Mouse (Mus musculus): ENCODE results near the gene Anapc11. TPM values are rescaled to one million over a fixed set of nuclear protein-coding genes. Genes with fewer than 3 reads are reported as not detected.

Gene Anapc11
- polyA plus RNA-seq (2014; fragmentation: Nextera tagmentation; extraction: Ambion mirVana), result 178 and 204 TPM in 2 replicates

GRCm38 (mm10) chr11:120598283-120598989, at the start of gene Anapc11, which contains the start of gene Alyref:
Gene Anapc11, plus strand, starts transcription at chr11:120598421.
Gene Alyref, minus strand, starts transcription at chr11:120598365.
- Histone ChIP-seq H3K27ac (ENCODE audit: low read depth, low read length) (peak within 1 kb of the TSS; percentile 77), H3K27me3 (ENCODE audit: control insufficient read depth, insufficient read depth, low read length) (no peaks in the 10 kb centered on the region), H3K4me3 (ENCODE audit: low read depth, low read length) (peak within 1 kb of the TSS; percentile 100), H3K36me3 (ENCODE audit: control insufficient read depth, insufficient read depth, low read length) (peaks cover 28% of the 10 kb centered on the region), H3K9me3 (ENCODE audit: control insufficient read depth, low read length) (no peaks in the 10 kb centered on the region), H3K4me2 (peak within 1 kb of the TSS; percentile 96), H3K4me1 (ENCODE audit: control insufficient read depth, insufficient read depth, low read length) (peaks cover 15% of the 10 kb centered on the region), H3K9ac (ENCODE audit: low read length) (peak within 1 kb of the TSS; percentile 99)
- DNase-seq (ENCODE audit: low spot score, missing footprints) (peak; percentile 99), ATAC-seq (ENCODE audit: low FRiP score) (peak; percentile 98)
- under 1% methylated on average over 87 of the region's 88 CpGs for WGBS

- ATAC-seq (ENCODE audit: low FRiP score) (no peak), DNase-seq (ENCODE audit: low spot score, missing footprints) (peak; percentile 87)
- peak overlapping the region; percentile 77 for H3K27ac ChIP-seq (ENCODE audit: low read depth, low read length)
- whole genome bisulfite sequencing, result 37% methylated on average over 7 of the region's 7 CpGs
- no peaks in the 10 kb centered on the region for H3K27me3 ChIP-seq (ENCODE audit: control insufficient read depth, insufficient read depth, low read length)
- peaks cover 16% of the 10 kb centered on the region for H3K4me1 ChIP-seq (ENCODE audit: control insufficient read depth, insufficient read depth, low read length)
- no peaks in the 10 kb centered on the region for H3K9me3 ChIP-seq (ENCODE audit: control insufficient read depth, low read length)
- H3K36me3 ChIP-seq (ENCODE audit: control insufficient read depth, insufficient read depth, low read length), result peaks cover 4% of the 10 kb centered on the region
- peak overlapping the region; percentile 94 for H3K9ac ChIP-seq (ENCODE audit: low read length)
- peak overlapping the region; percentile 90 for H3K4me2 ChIP-seq
- peak overlapping the region; percentile 98 for H3K4me3 ChIP-seq (ENCODE audit: low read depth, low read length)
Observed at GRCm38 (mm10) chr11:120548786-120549167, 49.4 kb upstream of the Anapc11 start.

- DNase-seq (ENCODE audit: low spot score, missing footprints) (peak; percentile 99), ATAC-seq (ENCODE audit: low FRiP score) (peak; percentile 91)
- peak within 1 kb of the TSS; percentile 98 for H3K4me3 ChIP-seq (ENCODE audit: low read depth, low read length)
- no peaks in the 10 kb centered on the region for H3K9me3 ChIP-seq (ENCODE audit: control insufficient read depth, low read length)
- H3K27ac ChIP-seq (ENCODE audit: low read depth, low read length), result peak within 1 kb of the TSS; percentile 77
- no peaks in the 10 kb centered on the region for H3K27me3 ChIP-seq (ENCODE audit: control insufficient read depth, insufficient read depth, low read length)
- WGBS, result 1% methylated on average over 84 of the region's 87 CpGs
- H3K4me2 ChIP-seq, result peak within 1 kb of the TSS; percentile 90
- no peaks in the 10 kb centered on the region; the same call in none of the 2 replicates for H3K36me3 ChIP-seq (ENCODE audit: control insufficient read depth, insufficient read depth, low read length)
- H3K4me1 ChIP-seq (ENCODE audit: control insufficient read depth, insufficient read depth, low read length), result peaks cover 16% of the 10 kb centered on the region
- peak within 1 kb of the TSS; percentile 94 for H3K9ac ChIP-seq (ENCODE audit: low read length)
Observed at GRCm38 (mm10) chr11:120549168-120549945, 48.9 kb upstream of the Anapc11 start, which contains the start of gene Mcrip1. Gene Mcrip1, minus strand, starts transcription at chr11:120549727.

DNA sequence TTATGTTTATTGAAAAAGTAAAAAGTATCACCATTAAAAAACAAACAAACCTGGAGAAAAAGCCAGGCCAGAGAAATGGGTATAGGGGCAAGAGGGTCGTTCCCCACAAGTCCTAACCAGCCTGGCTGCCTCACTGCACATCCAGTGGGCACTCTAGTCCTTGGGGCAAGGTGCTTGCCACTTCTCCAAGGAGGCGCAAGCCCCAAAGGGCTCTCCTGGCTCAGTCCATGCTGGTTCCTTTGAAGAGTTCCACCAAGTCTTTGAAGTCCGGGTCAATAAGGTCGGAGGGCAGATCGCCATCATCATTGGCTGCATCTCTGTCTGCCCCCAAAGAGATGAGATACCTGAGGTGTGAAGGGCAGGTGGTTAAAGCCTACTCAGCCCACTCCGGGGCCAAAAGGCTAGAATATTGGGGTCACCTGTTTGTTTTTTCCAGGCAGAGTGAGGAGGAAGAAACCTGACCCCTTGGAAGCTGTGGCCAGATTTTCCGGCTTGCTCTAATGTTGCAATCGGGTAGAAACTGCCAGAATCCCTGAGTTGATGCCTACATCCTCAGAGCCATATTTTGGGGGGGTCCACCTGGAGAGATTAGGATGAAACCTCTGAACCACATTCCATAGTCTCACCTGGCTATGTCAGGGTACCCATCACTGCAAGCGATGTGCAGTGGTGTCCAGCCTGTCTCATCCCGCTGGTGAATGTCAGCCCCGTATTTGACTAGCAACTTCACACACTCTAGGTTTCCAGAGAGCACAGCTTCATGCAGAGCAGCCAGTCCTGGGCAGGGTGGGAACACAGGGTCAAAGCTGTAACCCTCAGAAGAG, 48.0 kb upstream of the Anapc11 start:
- 78% methylated on average over 11 of the region's 11 CpGs for WGBS
- peak overlapping the region; percentile 90 for H3K4me2 ChIP-seq
- DNase-seq (ENCODE audit: low spot score, missing footprints), result no peak

DNA sequence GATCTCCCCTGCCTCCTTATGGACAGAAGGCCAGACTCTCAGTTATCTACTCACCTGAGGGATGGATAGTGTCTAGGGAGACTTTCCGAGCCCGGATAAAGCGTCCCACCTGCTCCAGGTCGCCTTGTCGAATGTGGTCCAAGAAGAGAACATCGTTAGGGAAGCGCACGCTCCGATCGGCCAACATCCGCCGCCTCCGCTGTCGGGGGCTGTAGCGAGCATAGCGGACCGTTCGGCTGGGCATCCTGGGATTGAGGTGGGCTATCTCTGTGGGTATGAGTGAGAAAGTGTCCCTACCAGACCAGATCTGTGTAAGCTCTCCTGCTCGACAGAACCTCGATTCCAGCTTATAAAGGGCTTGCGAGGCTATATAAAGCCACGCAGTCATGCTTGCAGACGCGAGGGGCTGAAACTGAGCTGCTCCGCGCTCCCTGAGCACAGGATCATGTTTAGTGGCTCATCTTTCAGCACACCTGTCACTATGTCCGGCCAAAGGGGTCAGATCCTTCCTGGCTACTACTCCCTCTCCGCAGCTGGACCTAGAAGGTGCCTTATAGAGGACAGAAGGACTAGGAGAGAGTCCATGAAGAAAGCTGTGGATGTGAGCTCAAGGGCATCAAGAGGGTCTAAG, 47.3 kb upstream of the Anapc11 start, which contains the start of gene Ppp1r27:
TSS of gene Ppp1r27 (minus strand) at position 323 of the 631 bp plus-strand sequence.
- ATAC-seq (ENCODE audit: low FRiP score) (no peak), DNase-seq (ENCODE audit: low spot score, missing footprints) (no peak)
- Histone ChIP-seq H3K27ac (ENCODE audit: low read depth, low read length) (no peak within 1 kb of the TSS), H3K4me1 (ENCODE audit: control insufficient read depth, insufficient read depth, low read length) (peaks cover 16% of the 10 kb centered on the region), H3K4me3 (ENCODE audit: low read depth, low read length) (peak within 1 kb of the TSS; percentile 98), H3K36me3 (ENCODE audit: control insufficient read depth, insufficient read depth, low read length) (no peaks in the 10 kb centered on the region), H3K9ac (ENCODE audit: low read length) (peak within 1 kb of the TSS; percentile 94), H3K27me3 (ENCODE audit: control insufficient read depth, insufficient read depth, low read length) (no peaks in the 10 kb centered on the region), H3K9me3 (ENCODE audit: control insufficient read depth, low read length) (no peaks in the 10 kb centered on the region), H3K4me2 (peak within 1 kb of the TSS; percentile 90)
- 94% methylated on average over 28 of the region's 28 CpGs for WGBS

More for the DNA sequence above, 48.0 kb upstream of the Anapc11 start:
- Histone ChIP-seq H3K27me3 (ENCODE audit: control insufficient read depth, insufficient read depth, low read length) (no peaks in the 10 kb centered on the region), H3K27ac (ENCODE audit: low read depth, low read length) (no peak overlapping the region), H3K9me3 (ENCODE audit: control insufficient read depth, low read length) (no peaks in the 10 kb centered on the region), H3K9ac (ENCODE audit: low read length) (peak overlapping the region; percentile 94), H3K4me3 (ENCODE audit: low read depth, low read length) (peak overlapping the region; percentile 98), H3K36me3 (ENCODE audit: control insufficient read depth, insufficient read depth, low read length) (no peaks in the 10 kb centered on the region), H3K4me1 (ENCODE audit: control insufficient read depth, insufficient read depth, low read length) (peaks cover 16% of the 10 kb centered on the region)
- 0 out of 2 replicates have a peak, but pooled peaks have one; percentile 31 for ATAC-seq (ENCODE audit: low FRiP score)

DNA sequence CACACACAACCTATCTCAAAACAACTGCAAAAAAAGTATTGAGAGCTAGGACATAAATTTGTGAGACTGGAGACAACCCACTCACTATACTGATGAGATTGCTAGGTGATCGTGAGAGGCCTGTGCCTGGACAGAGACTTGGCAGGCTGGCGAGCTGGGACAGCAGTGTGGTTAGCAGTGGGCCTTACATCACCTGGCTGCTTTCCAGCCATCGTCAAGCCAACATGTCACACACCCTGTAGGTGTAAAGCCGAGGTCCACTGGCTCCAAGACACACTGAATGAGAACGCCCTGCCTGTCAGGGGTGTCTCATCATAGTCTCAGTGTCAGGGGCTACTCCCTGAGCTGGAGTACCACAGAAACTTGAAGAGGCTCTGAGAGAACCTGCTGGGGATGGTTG, 45.5 kb upstream of the Anapc11 start:
- H3K27ac ChIP-seq (ENCODE audit: low read depth, low read length), result no peak overlapping the region
- H3K27me3 ChIP-seq (ENCODE audit: control insufficient read depth, insufficient read depth, low read length), result no peaks in the 10 kb centered on the region
- H3K9ac ChIP-seq (ENCODE audit: low read length), result no peak overlapping the region
- H3K36me3 ChIP-seq (ENCODE audit: control insufficient read depth, insufficient read depth, low read length), result no peaks in the 10 kb centered on the region
- 77% methylated on average over 5 of the region's 5 CpGs for WGBS
- peaks cover 16% of the 10 kb centered on the region for H3K4me1 ChIP-seq (ENCODE audit: control insufficient read depth, insufficient read depth, low read length)
- no peak for ATAC-seq (ENCODE audit: low FRiP score)
- no peaks in the 10 kb centered on the region for H3K9me3 ChIP-seq (ENCODE audit: control insufficient read depth, low read length)
- no peak overlapping the region for H3K4me2 ChIP-seq
- DNase-seq (ENCODE audit: low spot score, missing footprints), result no peak
- no peak overlapping the region for H3K4me3 ChIP-seq (ENCODE audit: low read depth, low read length)

DNA sequence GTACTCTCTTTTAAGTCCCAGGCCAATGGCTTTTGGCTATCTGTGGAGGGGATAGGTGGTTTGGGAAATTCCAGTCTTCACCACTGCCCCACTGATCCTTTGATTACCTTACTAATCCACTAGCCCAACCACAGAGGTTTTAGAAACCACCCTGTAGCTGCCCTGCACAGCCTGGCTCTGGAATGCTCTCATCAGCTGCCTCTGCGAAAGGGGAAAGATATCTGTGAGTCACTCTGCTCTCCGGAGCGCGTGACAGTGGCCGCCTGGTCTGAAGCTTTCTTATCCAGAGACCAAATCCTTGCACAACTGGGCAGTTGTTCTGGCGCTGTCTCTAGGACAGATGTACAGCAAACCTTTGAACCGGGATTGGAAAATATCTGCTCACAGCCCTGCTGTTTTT, 43.4 kb upstream of the Anapc11 start:
- H3K4me3 ChIP-seq (ENCODE audit: low read depth, low read length), result no peak overlapping the region
- no peak overlapping the region for H3K27ac ChIP-seq (ENCODE audit: low read depth, low read length)
- H3K36me3 ChIP-seq (ENCODE audit: control insufficient read depth, insufficient read depth, low read length), result peaks cover under 1% of the 10 kb centered on the region; the same call in 1 of the 2 replicates
- 83% methylated on average over 7 of the region's 7 CpGs for WGBS
- DNase-seq (ENCODE audit: low spot score, missing footprints), result no peak
- peaks cover 4% of the 10 kb centered on the region for H3K4me1 ChIP-seq (ENCODE audit: control insufficient read depth, insufficient read depth, low read length)
- H3K9me3 ChIP-seq (ENCODE audit: control insufficient read depth, low read length), result no peaks in the 10 kb centered on the region
- no peaks in the 10 kb centered on the region for H3K27me3 ChIP-seq (ENCODE audit: control insufficient read depth, insufficient read depth, low read length)
- no peak for ATAC-seq (ENCODE audit: low FRiP score)
- no peak overlapping the region for H3K9ac ChIP-seq (ENCODE audit: low read length)
- H3K4me2 ChIP-seq, result no peak overlapping the region

DNA sequence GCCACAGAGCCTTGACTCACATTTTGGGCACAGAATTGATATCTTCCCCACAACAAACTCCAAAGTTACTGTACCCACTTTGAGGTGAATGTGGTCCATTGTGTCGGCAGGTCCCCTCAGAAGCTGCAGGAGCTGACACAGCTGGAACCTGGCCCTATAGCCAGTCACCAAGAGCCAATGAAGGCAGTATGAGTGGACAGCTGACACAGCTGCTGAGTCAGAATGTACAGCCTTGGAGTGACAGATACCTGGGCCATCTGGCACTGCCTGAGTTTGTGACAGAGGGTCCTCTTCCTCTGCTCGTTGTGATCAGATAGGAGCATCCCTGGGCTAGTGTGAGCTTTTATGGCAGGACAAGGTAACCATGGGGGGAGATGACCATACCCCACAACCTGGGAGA, 43.0 kb upstream of the Anapc11 start:
- H3K36me3 ChIP-seq (ENCODE audit: control insufficient read depth, insufficient read depth, low read length), result peaks cover 4% of the 10 kb centered on the region
- WGBS, result 80% methylated on average over 2 of the region's 2 CpGs
- H3K27me3 ChIP-seq (ENCODE audit: control insufficient read depth, insufficient read depth, low read length), result no peaks in the 10 kb centered on the region
- no peak overlapping the region for H3K4me2 ChIP-seq
- no peak overlapping the region for H3K9ac ChIP-seq (ENCODE audit: low read length)
- H3K4me1 ChIP-seq (ENCODE audit: control insufficient read depth, insufficient read depth, low read length), result no peaks in the 10 kb centered on the region
- no peak for ATAC-seq (ENCODE audit: low FRiP score)
- DNase-seq (ENCODE audit: low spot score, missing footprints), result no peak
- no peak overlapping the region for H3K27ac ChIP-seq (ENCODE audit: low read depth, low read length)
- no peak overlapping the region for H3K4me3 ChIP-seq (ENCODE audit: low read depth, low read length)
- no peaks in the 10 kb centered on the region for H3K9me3 ChIP-seq (ENCODE audit: control insufficient read depth, low read length)
